Mouse (Mus musculus): ENCODE results near the gene Rap1a.

GRCm38 (mm10) chr3:105782406-105782805, 18.7 kb downstream of the Rap1a start:
- no peak for TF ChIP-seq CTCF (IDR thresholded peaks at IDR 0.05; ENCODE audit: control insufficient read depth, insufficient read depth, insufficient replicate concordance, low read depth, low read length)
- no peak for TF ChIP-seq POLR2A (IDR thresholded peaks at IDR 0.05; ENCODE audit: control insufficient read depth, low read depth, low read length)

All from testis, adult 2 months (tissue).